Mouse (Mus musculus): ENCODE data around the gene Emc3.

GRCm38 (mm10) chr6:113487125-113487576, 44.3 kb downstream of the Emc3 start:
- no peak for TF ChIP-seq TAL1 (conservative IDR thresholded peaks at IDR 0.05; ENCODE audit: low read depth, low read length)
- no peak for TF ChIP-seq CTCF (IDR thresholded peaks at IDR 0.05; ENCODE audit: low read depth, low read length)
